Comparison of ENCODE assay signal across 27 mouse cellular contexts in the genomic region with DNA sequence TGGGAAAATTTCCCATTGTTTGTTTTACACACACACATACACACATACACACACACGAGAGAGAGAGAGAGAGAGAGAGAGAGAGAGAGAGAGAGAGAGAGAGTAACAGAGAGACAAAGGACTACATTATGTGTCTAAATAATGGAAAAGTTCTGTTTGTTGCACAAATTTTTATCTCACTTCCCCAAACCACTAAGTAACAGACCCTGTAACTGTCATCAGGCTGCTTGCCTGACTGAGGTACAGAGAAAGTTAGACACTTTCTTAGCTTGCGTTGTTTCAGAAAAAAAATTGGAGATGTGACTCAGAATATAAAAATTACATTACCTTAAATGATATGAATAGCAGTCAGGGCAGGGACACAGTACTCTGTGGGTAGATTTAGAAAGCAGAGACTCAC. TPM values are rescaled to one million over a fixed set of nuclear protein-coding genes. Genes with fewer than 3 reads are reported as not detected.
"Had no signal": no experiment of that assay in that cellular context is flagged by ENCODE, and none has a peak within 500 bp of the region (broad histone marks: within the 10 kb centered on the region; RNA-seq: fewer than 3 reads in every experiment).

No protein-coding gene starts in this region.

- H3K9ac ChIP-seq: heart, embryonic 13.5 days; heart, embryonic 15.5 days; hindbrain, embryonic 13.5 days; hindbrain, embryonic 15.5 days; intestine, embryonic 15.5 days; kidney, embryonic 15.5 days; limb, embryonic 12.5 days; liver, embryonic 13.5 days; liver, embryonic 15.5 days had no signal

- H3K4me3 ChIP-seq: gastrocnemius, adult 2 months; heart, adult 2 months; heart, embryonic 13.5 days; heart, embryonic 15.5 days; hindbrain, embryonic 13.5 days; hindbrain, embryonic 15.5 days; intestine, embryonic 15.5 days; kidney, embryonic 15.5 days; left cerebral cortex, adult 2 months; limb, embryonic 10.5 days; limb, embryonic 12.5 days; liver, embryonic 13.5 days; liver, embryonic 15.5 days had no signal

- H3K9me3 ChIP-seq: heart, embryonic 13.5 days; heart, embryonic 15.5 days; hindbrain, embryonic 13.5 days; hindbrain, embryonic 15.5 days; intestine, embryonic 15.5 days; kidney, embryonic 15.5 days; limb, embryonic 10.5 days; limb, embryonic 12.5 days; liver, embryonic 13.5 days; liver, embryonic 15.5 days had no signal

- H3K27me3 ChIP-seq: heart, embryonic 13.5 days; heart, embryonic 15.5 days; hindbrain, embryonic 13.5 days; hindbrain, embryonic 15.5 days; intestine, embryonic 15.5 days; kidney, embryonic 15.5 days; limb, embryonic 12.5 days; liver, embryonic 13.5 days; liver, embryonic 15.5 days had no signal

- DNase-seq: gastrocnemius, adult 2 months; gastrocnemius, postnatal 10 days; gastrocnemius, postnatal 25 days; heart, adult 2 months; heart, postnatal 14 days; heart, postnatal 36 days; kidney, adult 11 months; kidney, postnatal 14 days; liver; liver, embryonic 13.5 days had no signal

- H3K27ac ChIP-seq: gastrocnemius, adult 2 months; heart, adult 2 months; heart, embryonic 13.5 days; heart, embryonic 15.5 days; hindbrain, embryonic 13.5 days; hindbrain, embryonic 15.5 days; hindbrain, postnatal 0 days; intestine, embryonic 15.5 days; kidney, embryonic 15.5 days; kidney, postnatal 0 days; left cerebral cortex, adult 2 months; limb, embryonic 10.5 days; limb, embryonic 12.5 days; liver, embryonic 13.5 days; liver, embryonic 15.5 days had no signal

- H3K4me1 ChIP-seq: heart, embryonic 13.5 days; heart, embryonic 15.5 days; hindbrain, embryonic 13.5 days; hindbrain, embryonic 15.5 days; intestine, embryonic 15.5 days; kidney, embryonic 15.5 days; limb, embryonic 10.5 days; limb, embryonic 12.5 days; liver, embryonic 13.5 days; liver, embryonic 15.5 days had no signal

- H3K36me3 ChIP-seq: heart, embryonic 13.5 days; heart, embryonic 15.5 days; hindbrain, embryonic 13.5 days; hindbrain, embryonic 15.5 days; intestine, embryonic 15.5 days; kidney, embryonic 15.5 days; limb, embryonic 10.5 days; limb, embryonic 12.5 days; liver, embryonic 13.5 days; liver, embryonic 15.5 days had no signal

- ATAC-seq: hindbrain, postnatal 0 days; intestine, embryonic 15.5 days had no signal

RNA-seq across cellular contexts. Expression of a gene that starts 36.6 kb away (rescaled TPM):
- total RNA-seq: gastrocnemius, adult 2 months; gastrocnemius, postnatal 10 days; gastrocnemius, postnatal 25 days; gastrocnemius, postnatal 4 days; heart, adult 2 months; heart, postnatal 36 days; hematopoietic stem cell, adult 5-6 weeks; layer of hippocampus, adult 18-20 months; layer of hippocampus, postnatal 25 days; left cerebral cortex, postnatal 36 days had no signal
- polyA plus RNA-seq: limb, embryonic 12.5 days had no signal
